Mouse (Mus musculus): ENCODE results near the gene Gm49358.

Gm49358 gene

DNA sequence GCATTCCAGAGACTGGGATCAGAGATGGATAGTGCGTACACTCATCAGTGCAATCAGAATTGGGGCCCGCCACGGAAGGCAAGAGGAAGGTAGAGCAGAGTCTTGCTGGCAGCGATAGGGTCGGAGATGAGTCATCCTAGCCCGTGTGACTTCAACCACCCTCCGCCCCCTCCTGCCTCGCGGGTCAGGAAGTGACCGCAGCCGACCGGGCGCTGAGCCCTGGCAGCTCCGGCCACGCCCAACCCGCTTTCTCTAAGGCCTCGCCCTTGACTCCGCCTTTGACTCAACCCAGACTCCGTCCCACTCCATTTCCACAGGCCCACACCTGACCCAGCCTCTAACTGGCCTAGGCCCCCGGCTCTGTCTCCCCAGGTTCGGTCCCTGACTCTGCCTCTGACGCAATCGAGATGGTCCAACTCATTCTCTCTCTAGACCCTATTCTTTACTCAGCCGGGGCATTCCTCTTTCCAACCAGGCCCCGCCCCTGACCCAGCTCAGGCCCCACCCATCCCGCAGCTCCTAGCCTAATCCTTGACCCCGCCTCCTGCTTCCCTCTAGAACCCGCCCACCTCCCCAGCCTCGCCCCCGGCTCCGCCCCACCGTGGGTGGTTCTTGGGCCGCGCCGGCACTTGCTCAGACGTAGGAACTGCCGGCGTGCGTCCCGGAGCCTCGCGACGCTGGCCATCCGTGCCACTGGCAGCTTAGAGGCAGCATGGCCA, 14.8 kb downstream of the Gm49358 start, which contains the start of gene Nt5dc3:
Gene Nt5dc3, plus strand, starts transcription at position 608 of the 719 bp plus-strand sequence.
- peak; percentile 90 to 93 for DNase-seq (ENCODE audit: low spot score in 2 of 2)

GRCm38 (mm10) chr10:86779117-86779755, 15.5 kb downstream of the Gm49358 start:
- peak; percentile 35 to 46 for DNase-seq (ENCODE audit: low spot score in 2 of 2)

GRCm38 (mm10) chr10:86779816-86780500, 16.2 kb downstream of the Gm49358 start:
- no peak for DNase-seq (ENCODE audit: low spot score in 2 of 2)

- DNase-seq (ENCODE audit: low spot score in 2 of 2), result no peak
Measured at GRCm38 (mm10) chr10:86781641-86782040, 17.9 kb downstream of the Gm49358 start.

- DNase-seq (ENCODE audit: low spot score in 2 of 2), result no peak
Measured at GRCm38 (mm10) chr10:86782656-86783055, 18.9 kb downstream of the Gm49358 start.

- no peak for DNase-seq (ENCODE audit: low spot score in 2 of 2)
Measured at GRCm38 (mm10) chr10:86783561-86783960, 19.8 kb downstream of the Gm49358 start.

DNA sequence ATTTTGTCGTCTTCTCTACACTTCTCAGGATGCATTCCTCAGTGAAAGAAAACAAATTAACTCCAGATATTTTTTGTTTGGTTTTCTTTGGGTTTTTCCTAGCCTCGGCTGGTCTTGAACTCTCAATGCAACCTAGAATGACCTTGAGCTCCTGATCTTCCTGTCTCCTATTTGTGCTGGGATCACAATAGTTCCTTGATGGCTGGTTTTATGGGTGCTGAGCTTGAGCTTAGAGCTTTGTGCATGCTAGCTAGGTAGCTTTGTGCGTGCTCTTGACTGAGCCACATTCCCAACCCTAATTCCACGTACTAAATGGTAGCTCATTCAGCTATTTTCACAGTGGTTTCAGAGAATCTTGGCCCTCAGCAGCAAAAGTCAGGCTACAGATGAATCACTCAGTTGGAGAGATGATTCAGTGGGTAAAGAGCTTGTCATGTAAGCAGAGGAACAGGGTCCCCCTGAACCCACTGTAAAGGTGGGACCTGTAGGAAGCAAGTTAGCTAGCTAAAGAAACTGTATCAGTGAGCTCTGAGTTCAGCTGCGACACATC, 20.4 kb downstream of the Gm49358 start:
- DNase-seq (ENCODE audit: low spot score in 2 of 2), result no peak

DNA sequence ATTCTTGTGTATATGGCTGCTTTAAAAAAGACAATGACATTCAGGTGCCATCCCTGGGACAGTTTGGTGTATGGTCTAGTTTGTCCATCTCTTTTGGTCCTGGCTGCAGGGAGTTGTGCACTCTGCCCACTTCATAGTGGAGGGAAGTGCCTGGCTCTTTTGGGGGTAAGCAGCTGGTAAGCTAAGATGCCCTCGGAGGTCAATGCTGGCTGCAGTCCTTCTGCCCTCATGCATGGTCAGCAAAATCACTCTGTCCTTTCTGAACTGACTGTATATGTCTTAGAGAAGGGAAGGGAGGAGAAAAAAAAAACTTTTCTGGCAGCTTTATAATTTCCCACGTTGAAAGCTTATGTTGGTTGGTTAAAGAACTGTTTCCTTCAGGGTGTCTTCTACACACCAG, 21.6 kb downstream of the Gm49358 start:
- no peak for DNase-seq (ENCODE audit: low spot score in 2 of 2)

GRCm38 (mm10) chr10:86786083-86786482, 22.3 kb downstream of the Gm49358 start:
- DNase-seq (ENCODE audit: low spot score in 2 of 2), result no peak

DNA sequence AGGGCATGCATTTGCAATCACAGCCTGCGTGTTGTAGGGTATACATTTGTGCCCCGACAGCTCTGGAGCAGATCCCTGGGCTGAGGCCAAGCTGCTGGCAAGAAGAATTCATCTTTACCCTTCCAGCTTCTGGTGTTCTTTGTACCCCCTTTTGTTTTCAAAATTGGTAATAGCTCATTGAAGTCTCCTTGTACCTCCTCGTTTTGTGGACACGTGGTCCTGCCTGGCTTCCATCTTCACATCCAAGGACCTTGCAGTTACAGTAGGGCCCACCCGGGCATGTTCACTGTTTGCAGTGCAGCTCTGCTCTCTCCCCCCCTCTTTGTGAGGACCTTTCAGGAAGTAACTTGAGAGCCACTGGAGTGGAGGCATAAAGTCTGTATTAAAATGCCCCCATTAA, 24.4 kb downstream of the Gm49358 start:
- no peak for DNase-seq (ENCODE audit: low spot score in 2 of 2)

DNA sequence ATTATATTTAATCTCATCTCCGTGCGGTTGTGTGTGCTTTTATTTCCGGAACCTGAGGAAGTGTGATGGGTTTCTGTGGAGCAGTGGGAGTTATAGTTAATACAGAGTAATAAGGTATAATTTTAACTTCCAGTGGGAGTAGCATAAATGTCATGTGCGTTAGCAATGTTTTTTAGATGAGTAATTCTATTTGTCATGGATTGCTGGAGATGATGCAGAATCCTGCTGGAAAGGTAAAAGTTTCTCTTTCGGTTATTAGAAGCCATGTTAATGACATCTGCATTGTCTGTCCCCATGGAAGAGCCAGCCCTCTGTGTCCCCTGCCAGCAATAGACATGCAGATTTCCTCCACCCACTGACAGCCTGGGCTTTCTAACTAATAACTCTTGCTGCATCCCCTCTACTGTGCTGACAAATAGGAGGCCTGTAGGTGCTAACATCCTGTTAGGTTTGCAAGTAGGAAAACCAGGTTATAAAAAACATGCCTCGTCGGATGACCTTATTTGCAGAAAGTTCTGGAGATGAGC, 25.4 kb downstream of the Gm49358 start:
- DNase-seq (ENCODE audit: low spot score in 2 of 2), result no peak

GRCm38 (mm10) chr10:86791507-86792184, 27.9 kb downstream of the Gm49358 start:
- no peak for DNase-seq (ENCODE audit: low spot score in 2 of 2)

GRCm38 (mm10) chr10:86793509-86793951, 29.8 kb downstream of the Gm49358 start:
- DNase-seq (ENCODE audit: low spot score in 2 of 2), result no peak

DNA sequence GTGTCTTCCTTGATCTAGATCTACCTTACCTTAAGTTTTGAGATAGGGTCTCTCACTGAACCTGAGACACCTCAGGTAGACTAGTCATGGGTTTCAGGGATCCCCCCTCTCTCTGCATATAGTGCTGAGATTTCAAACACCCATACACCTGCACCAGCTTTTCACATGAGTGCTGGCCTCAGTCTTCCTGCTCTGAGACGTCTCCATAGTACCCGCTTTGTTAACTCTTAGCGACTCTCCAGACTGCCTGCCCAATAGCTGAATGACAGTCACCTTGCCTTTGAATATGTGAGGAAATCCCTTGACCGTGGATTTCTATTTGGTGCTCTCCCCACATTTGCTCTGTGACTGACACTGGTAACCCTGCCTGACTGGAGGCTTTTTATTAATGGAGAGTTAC, 30.4 kb downstream of the Gm49358 start:
- no peak for DNase-seq (ENCODE audit: low spot score in 2 of 2)

- DNase-seq (ENCODE audit: low spot score in 2 of 2), result peak in 1 of 2 experiments; percentile 45
Measured at GRCm38 (mm10) chr10:86794794-86795535, 31.2 kb downstream of the Gm49358 start.

DNA sequence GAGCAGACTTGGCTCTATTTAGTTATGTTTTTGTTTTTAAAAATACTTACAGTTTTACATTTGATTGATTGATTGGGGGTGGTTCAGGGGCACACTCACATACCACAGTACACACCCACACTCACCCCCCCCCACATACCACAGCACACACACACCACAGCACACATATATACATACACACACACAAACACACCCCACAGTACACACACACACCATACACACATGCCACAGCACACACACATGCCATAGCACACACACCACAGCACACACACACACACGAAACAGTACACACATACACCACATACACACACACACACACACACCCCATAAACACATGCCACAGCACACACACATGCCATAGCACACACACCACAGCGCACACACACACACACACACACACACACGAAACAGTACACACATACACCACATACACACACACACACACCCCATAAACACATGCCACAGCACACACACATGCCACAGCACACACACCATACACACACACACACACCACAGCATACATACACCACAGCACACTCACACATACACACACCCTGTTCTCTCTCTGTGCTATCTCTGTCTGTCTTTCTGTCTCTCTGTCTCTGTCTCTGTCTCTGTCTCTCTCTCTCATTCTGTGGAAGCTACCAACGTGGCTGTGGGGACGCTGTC, 32.4 kb downstream of the Gm49358 start:
- no peak for DNase-seq (ENCODE audit: low spot score in 2 of 2)

- no peak for DNase-seq (ENCODE audit: low spot score in 2 of 2)
Measured at GRCm38 (mm10) chr10:86807362-86807761, 43.6 kb downstream of the Gm49358 start.

- no peak for DNase-seq (ENCODE audit: low spot score in 2 of 2)
Measured at GRCm38 (mm10) chr10:86808013-86808758, 44.4 kb downstream of the Gm49358 start.

DNA sequence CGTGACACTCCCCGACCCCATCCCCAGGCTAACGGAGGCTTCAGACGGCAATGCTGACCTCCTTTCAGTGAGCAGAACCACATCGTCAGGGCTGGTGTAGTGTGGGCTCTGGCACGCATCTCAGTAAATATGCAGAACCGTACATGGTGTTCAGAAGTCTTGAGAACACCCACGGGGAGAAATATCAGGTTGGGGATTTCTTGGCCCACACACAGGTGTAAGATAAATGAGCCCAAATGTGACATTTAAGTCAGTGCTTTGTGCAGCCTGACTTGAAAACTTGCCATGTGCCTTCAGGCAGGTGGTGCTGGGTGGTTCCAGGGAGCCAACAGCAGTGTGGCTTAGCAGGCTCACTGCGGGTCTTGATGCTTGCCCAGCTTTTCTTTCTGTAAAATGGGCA, 46.2 kb downstream of the Gm49358 start:
- peak in 1 of 2 experiments; percentile 53 for DNase-seq (ENCODE audit: low spot score in 2 of 2)
